Mouse (Mus musculus) ES-Bruce4 (cell line): Measurements from ENCODE around the gene Eid3.

Experiments
- CTCF ChIP-seq: IDR thresholded peaks from one replicate; pipeline ENCODE4 v1.8.1; 2011; ENCODE audit warnings: low read depth, low read length
- EP300 ChIP-seq: IDR thresholded peaks from 2 replicates; pipeline ENCODE4 v1.6.1; 2011; ENCODE audit warnings: low read depth, low read length; ENCODE audit not compliant: insufficient read depth
- POLR2A ChIP-seq: IDR thresholded peaks from one replicate; pipeline ENCODE4 v1.8.1; 2011; ENCODE audit warnings: low read length; ENCODE audit not compliant: insufficient read depth

GRCm38 (mm10) chr10:82863827-82864226, 2.6 kb upstream of the Eid3 start:
- TF ChIP-seq POLR2A (no peak), CTCF (no peak), EP300 (no peak)
